Mouse (Mus musculus) ES-E14 (cell line): ENCODE data around the gene Abcg2. TPM values are rescaled to one million over a fixed set of nuclear protein-coding genes. Genes with fewer than 3 reads are reported as not detected.

Source experiments
- DNase-seq: peaks from one replicate; pipeline ENCODE4 v3.0.0-alpha.2; 2013; ENCODE audit warnings: low read depth, low spot score
- H3K27ac ChIP-seq: 2 replicates; pipeline ENCODE4 v1.5.1; 2012; ENCODE audit warnings: low read depth, mild to moderate bottlenecking, low read length, moderate library complexity, mixed read lengths; ENCODE audit not compliant: poor library complexity, insufficient read depth, severe bottlenecking
- H3K36me3 ChIP-seq: 2 replicates; pipeline ENCODE4 v1.6.1; 2012; ENCODE audit warnings: mild to moderate bottlenecking, low read length, moderate library complexity, mixed read lengths; ENCODE audit not compliant: control insufficient read depth, poor library complexity, insufficient read depth, severe bottlenecking
- H3K4me1 ChIP-seq, 2 experiments: fragments of 150-350 bp in 1 of 2; sonication (generic) in 1 of 2; 2 replicates each; pipeline ENCODE4 v1.6.1; 2012; ENCODE audit warnings: low read length in 2 of 2, mild to moderate bottlenecking in 1 of 2, mixed read lengths in 1 of 2; ENCODE audit not compliant: control insufficient read depth in 2 of 2, insufficient read depth in 2 of 2, poor library complexity in 1 of 2
- H3K4me3 ChIP-seq, 2 experiments: fragments of 150-350 bp in 1 of 2; sonication (generic) in 1 of 2; 2 replicates each; pipeline ENCODE4 v1.5.1; 2012; ENCODE audit warnings: low read length in 2 of 2, low read depth in 1 of 2, mild to moderate bottlenecking in 1 of 2, mixed read lengths in 1 of 2; ENCODE audit not compliant: insufficient read depth in 1 of 2, poor library complexity in 1 of 2, severe bottlenecking in 1 of 2
- H3K9ac ChIP-seq: 2 replicates; pipeline ENCODE4 v1.6.1; 2012; ENCODE audit warnings: low read depth, mild to moderate bottlenecking, low read length, mixed read lengths; ENCODE audit not compliant: poor library complexity, insufficient read depth, severe bottlenecking
- H3K9me3 ChIP-seq: fragments of 150-350 bp; sonication (generic); 2 replicates; pipeline ENCODE4 v1.6.1; 2012; ENCODE audit warnings: low read depth, mild to moderate bottlenecking, low read length; ENCODE audit not compliant: control insufficient read depth, insufficient read depth
- CHD2 ChIP-seq: IDR thresholded peaks from 2 replicates; pipeline ENCODE4 v1.6.1; 2014; ENCODE audit warnings: mild to moderate bottlenecking, low read depth, low read length, inconsistent platforms
- HCFC1 ChIP-seq: IDR thresholded peaks from 2 replicates; pipeline ENCODE4 v1.6.1; 2012; ENCODE audit warnings: low read length, inconsistent platforms, borderline replicate concordance; ENCODE audit not compliant: insufficient read depth
- MAFK ChIP-seq: IDR thresholded peaks from 2 replicates; pipeline ENCODE4 v1.6.1; 2014; ENCODE audit warnings: mild to moderate bottlenecking, low read depth, low read length, inconsistent platforms; ENCODE audit not compliant: insufficient read depth
- ZC3H11A ChIP-seq: IDR thresholded peaks from 2 replicates; pipeline ENCODE4 v1.6.1; 2012; ENCODE audit warnings: low read depth, mild to moderate bottlenecking, inconsistent platforms, low read length, borderline replicate concordance
- ZNF384 ChIP-seq: IDR thresholded peaks from 2 replicates; pipeline ENCODE4 v1.6.1; 2012; ENCODE audit warnings: low read depth, low read length, inconsistent platforms
- in situ Hi-C, 2 experiments: fragments of 600-800 bp; cut with MboI; formaldehyde crosslinking; loops; one replicate each; pipeline ENCODE4 v1.15.1; 2025; ENCODE audit warnings: low sequenced_read_pairs in 2 of 2, inconsistent platforms in 1 of 2; ENCODE audit not compliant: unreplicated experiment in 2 of 2
- total RNA-seq: library from RNA; depleted of rRNA; stranded (reverse); fragments of 300-350 nt; gene quantifications from 2 replicates; pipeline ENCODE4 v1.2.3, GENCODE M21; 2012

Gene Abcg2
- total RNA-seq, 1 experiment, result 138 TPM

GRCm38 (mm10) chr6:58642191-58642590, 57.9 kb downstream of the Abcg2 start:
- H3K4me3 ChIP-seq, result no peak overlapping the region
- peaks cover 0 to 10% of the 10 kb centered on the region in 2 experiments; a peak in 2 of 4 replicates for H3K4me1 ChIP-seq
- no peak overlapping the region for H3K27ac ChIP-seq
- H3K36me3 ChIP-seq, result no peaks in the 10 kb centered on the region
- TF ChIP-seq ZNF384 (no peak), ZC3H11A (no peak), HCFC1 (no peak), CHD2 (no peak)
- H3K9me3 ChIP-seq, result no peaks in the 10 kb centered on the region
- H3K9ac ChIP-seq, result no peak overlapping the region
- in situ Hi-C loops, result no loop called here
- no peak for DNase-seq

GRCm38 (mm10) chr6:58644586-58644985, 60.3 kb downstream of the Abcg2 start:
- DNase-seq, result no peak
- Histone ChIP-seq H3K27ac (no peak overlapping the region), H3K9me3 (no peaks in the 10 kb centered on the region), H3K4me1 (0 out of 4 replicates have a peak, but pooled peaks cover 0 to 2% of the 10 kb centered on the region in 2 experiments), H3K9ac (no peak overlapping the region), H3K36me3 (no peaks in the 10 kb centered on the region), H3K4me3 (no peak overlapping the region)
- in situ Hi-C loops, result no loop called here
- TF ChIP-seq MAFK (no peak), ZC3H11A (no peak), HCFC1 (no peak), CHD2 (no peak), ZNF384 (no peak)

- DNase-seq, result no peak
- Histone ChIP-seq H3K9me3 (no peaks in the 10 kb centered on the region), H3K4me1 (peaks cover 2% of the 10 kb centered on the region in 2 experiments; a peak in 1 of 4 replicates), H3K27ac (no peak overlapping the region), H3K36me3 (no peaks in the 10 kb centered on the region), H3K4me3 (no peak overlapping the region), H3K9ac (no peak overlapping the region)
- TF ChIP-seq MAFK (no peak), CHD2 (no peak), ZNF384 (no peak), HCFC1 (no peak)
- in situ Hi-C loops, result no loop called here
Measured at GRCm38 (mm10) chr6:58648100-58648749, 63.9 kb downstream of the Abcg2 start.

GRCm38 (mm10) chr6:58650136-58650535, 65.8 kb downstream of the Abcg2 start:
- Histone ChIP-seq H3K9ac (no peak overlapping the region), H3K4me3 (no peak overlapping the region), H3K4me1 (peaks cover 2% of the 10 kb centered on the region in 2 experiments; a peak in 1 of 4 replicates), H3K36me3 (no peaks in the 10 kb centered on the region), H3K27ac (no peak overlapping the region), H3K9me3 (no peaks in the 10 kb centered on the region)
- in situ Hi-C loops, result no loop called here
- DNase-seq, result no peak
- no peak for TF ChIP-seq HCFC1
- no peak for TF ChIP-seq ZC3H11A
- TF ChIP-seq MAFK, result no peak
- no peak for TF ChIP-seq ZNF384
- TF ChIP-seq CHD2, result no peak
